8 mouse cellular contexts compared by ENCODE assay signal in genomic region chr13:97867322-97867962, GRCm38 (mm10).
DNase-seq lines count a peak whose midpoint lies in the region; ATAC-seq lines count a peak whose summit lies in the region.
"Had no signal": no experiment of that assay in that cellular context is flagged by ENCODE, and none has a peak within 500 bp of the region (broad histone marks: within the 10 kb centered on the region; RNA-seq: fewer than 3 reads in every experiment).

No protein-coding gene starts in this region.

- H3K9ac ChIP-seq in hindbrain, embryonic 12.5 days: no peak overlapping the region
- H3K9ac ChIP-seq in limb, embryonic 15.5 days: no peak overlapping the region
- H3K9ac ChIP-seq in liver, embryonic 12.5 days: no peak overlapping the region

- H3K27ac ChIP-seq in hindbrain, embryonic 12.5 days: peak overlapping the region; percentile 45
- H3K27ac ChIP-seq in limb, embryonic 15.5 days: 0 out of 2 replicates have a peak overlapping the region, but pooled peaks have one; percentile 22
- H3K27ac ChIP-seq in liver, embryonic 12.5 days: no peak overlapping the region
- H3K27ac ChIP-seq: left cerebral cortex, adult 2 months had no signal

- ATAC-seq in hindbrain, embryonic 12.5 days (ENCODE audit: low FRiP score): no peak
- no peak for ATAC-seq in limb, embryonic 15.5 days (ENCODE audit: insufficient number of reproducible peaks, low FRiP score, low TSS enrichment, low read depth)
- ATAC-seq in liver, embryonic 12.5 days: no peak

- H3K27me3 ChIP-seq in hindbrain, embryonic 12.5 days: no peaks in the 10 kb centered on the region
- no peaks in the 10 kb centered on the region for H3K27me3 ChIP-seq in limb, embryonic 15.5 days
- H3K27me3 ChIP-seq in liver, embryonic 12.5 days (replicated peaks): no peaks in the 10 kb centered on the region

- H3K4me2 ChIP-seq in hindbrain, embryonic 12.5 days (replicated peaks): no peak overlapping the region
- no peak overlapping the region for H3K4me2 ChIP-seq in limb, embryonic 15.5 days
- H3K4me2 ChIP-seq in liver, embryonic 12.5 days: no peak overlapping the region

- peak; percentile 10 to 25 for DNase-seq in adrenal gland, adult 18-20 months (ENCODE audit: low spot score in 2 of 2)
- peak; percentile 49 for DNase-seq in adrenal gland, postnatal 14 days
- no peak for DNase-seq in ovary, postnatal 36 days (ENCODE audit: low spot score)
- no peak for DNase-seq in gastrocnemius, adult 18-20 months (ENCODE audit: low spot score)

- peaks cover 13% of the 10 kb centered on the region for H3K4me1 ChIP-seq in hindbrain, embryonic 12.5 days
- peaks cover 21% of the 10 kb centered on the region for H3K4me1 ChIP-seq in limb, embryonic 15.5 days
- no peaks in the 10 kb centered on the region for H3K4me1 ChIP-seq in liver, embryonic 12.5 days

- H3K4me3 ChIP-seq in hindbrain, embryonic 12.5 days: no peak overlapping the region
- H3K4me3 ChIP-seq in limb, embryonic 15.5 days: no peak overlapping the region
- H3K4me3 ChIP-seq in liver, embryonic 12.5 days: no peak overlapping the region
- H3K4me3 ChIP-seq: left cerebral cortex, adult 2 months had no signal

- no peaks in the 10 kb centered on the region for H3K9me3 ChIP-seq in hindbrain, embryonic 12.5 days (replicated peaks)
- H3K9me3 ChIP-seq in limb, embryonic 15.5 days: no peaks in the 10 kb centered on the region
- no peaks in the 10 kb centered on the region for H3K9me3 ChIP-seq in liver, embryonic 12.5 days (replicated peaks)

- H3K36me3 ChIP-seq in hindbrain, embryonic 12.5 days: no peaks in the 10 kb centered on the region
- H3K36me3 ChIP-seq in limb, embryonic 15.5 days: no peaks in the 10 kb centered on the region
- H3K36me3 ChIP-seq in liver, embryonic 12.5 days: no peaks in the 10 kb centered on the region

- 37% methylated on average over 13 of the region's 13 CpGs for WGBS in hindbrain, embryonic 12.5 days
- 41% methylated on average over 13 of the region's 13 CpGs for WGBS in limb, embryonic 15.5 days
- 71% methylated on average over 13 of the region's 13 CpGs for WGBS in liver, embryonic 12.5 days (ENCODE audit: insufficient replicate concordance)

Comparison
In these comparisons a context has a peak if more than half of its experiments do, and no peak if none do; other contexts are left out.
1. DNase-seq: peak in adrenal gland, adult 18-20 months (2 of 2) and adrenal gland, postnatal 14 days (single experiment); none in ovary, postnatal 36 days (single experiment) and gastrocnemius, adult 18-20 months (single experiment).